Mouse (Mus musculus): ENCODE measurements around the gene Csnk1g1. TPM values are rescaled to one million over a fixed set of nuclear protein-coding genes. Genes with fewer than 3 reads are reported as not detected.
A peak's percentile ranks its signal among the peaks of the same experiment; 100 is the strongest.

The Csnk1g1 gene
- total RNA-seq, 2 experiments from 2014 or later: 41.6 to 44.0 TPM

DNA sequence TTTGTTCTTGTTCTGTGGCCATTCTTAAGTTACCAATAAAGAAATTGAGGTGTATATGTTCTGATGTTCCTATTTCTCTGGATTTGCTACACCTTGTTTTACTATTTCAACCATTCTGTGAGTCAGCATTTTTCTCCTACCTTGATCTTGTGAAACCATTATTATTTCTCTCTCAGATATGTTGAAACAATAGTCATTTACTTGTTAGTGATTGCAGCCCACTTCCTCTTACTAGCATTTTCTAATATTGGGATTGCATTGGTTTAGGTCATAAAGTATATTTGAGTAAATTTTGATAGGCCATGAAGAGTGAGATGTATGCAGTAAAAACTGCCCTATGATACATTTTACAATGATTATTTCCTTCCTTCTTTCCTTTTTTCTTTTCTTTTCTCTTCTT lies 19.7 kb downstream of the Csnk1g1 start:
- Histone ChIP-seq H3K27ac (no peak overlapping the region), H3K4me3 (no peak overlapping the region)
- no peak for DNase-seq (ENCODE audit: low spot score in 2 of 2)
- no peak for TF ChIP-seq CTCF (conservative IDR thresholded peaks at IDR 0.05)

DNA sequence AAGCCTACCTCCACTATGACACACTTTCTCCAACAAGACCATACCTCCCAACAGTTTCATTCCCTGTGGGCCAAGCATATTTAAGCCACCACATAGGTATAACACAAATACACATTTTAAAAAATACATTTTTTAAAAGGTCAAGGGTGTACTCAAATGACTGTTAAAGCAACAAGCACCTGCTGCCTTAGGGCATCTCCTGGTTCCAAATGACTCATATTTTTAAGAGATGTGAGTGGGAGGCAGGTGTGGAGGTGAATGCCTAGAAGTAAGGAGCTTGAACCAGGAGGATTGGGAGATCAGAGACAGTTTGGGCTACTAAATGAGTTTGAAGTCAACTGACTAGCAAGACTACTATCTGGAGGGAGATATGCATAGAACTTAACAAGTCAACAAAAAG lies 21.1 kb downstream of the Csnk1g1 start:
- no peak for DNase-seq (ENCODE audit: low spot score in 2 of 2)
- no peak for TF ChIP-seq CTCF (conservative IDR thresholded peaks at IDR 0.05)

DNA sequence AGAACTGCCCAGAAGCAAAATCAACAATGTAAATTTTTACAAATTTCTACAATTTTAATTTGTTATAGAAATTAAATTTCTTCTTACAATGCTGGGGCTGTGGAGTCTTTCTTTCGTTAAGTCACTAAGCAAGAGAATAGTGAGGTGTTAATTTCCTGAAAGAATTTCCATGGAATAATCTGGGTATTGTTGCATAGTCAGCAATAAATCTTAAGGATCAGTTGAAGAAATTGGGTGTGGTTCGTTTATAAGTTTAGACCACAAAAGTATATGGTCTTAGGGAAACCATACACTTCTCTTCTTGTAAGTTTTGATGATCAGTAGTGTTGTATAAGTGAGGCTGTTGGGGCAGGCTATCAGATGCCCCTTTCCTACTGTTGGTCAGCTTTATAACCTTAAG lies 28.8 kb downstream of the Csnk1g1 start:
- TF ChIP-seq CTCF (conservative IDR thresholded peaks at IDR 0.05): no peak
- Histone ChIP-seq H3K4me3 (no peak overlapping the region), H3K27ac (no peak overlapping the region)
- DNase-seq (ENCODE audit: low spot score in 2 of 2): no peak

More for the DNA sequence above, 21.1 kb downstream of the Csnk1g1 start:
- no peak overlapping the region for H3K27ac ChIP-seq
- no peak overlapping the region for H3K4me3 ChIP-seq

DNA sequence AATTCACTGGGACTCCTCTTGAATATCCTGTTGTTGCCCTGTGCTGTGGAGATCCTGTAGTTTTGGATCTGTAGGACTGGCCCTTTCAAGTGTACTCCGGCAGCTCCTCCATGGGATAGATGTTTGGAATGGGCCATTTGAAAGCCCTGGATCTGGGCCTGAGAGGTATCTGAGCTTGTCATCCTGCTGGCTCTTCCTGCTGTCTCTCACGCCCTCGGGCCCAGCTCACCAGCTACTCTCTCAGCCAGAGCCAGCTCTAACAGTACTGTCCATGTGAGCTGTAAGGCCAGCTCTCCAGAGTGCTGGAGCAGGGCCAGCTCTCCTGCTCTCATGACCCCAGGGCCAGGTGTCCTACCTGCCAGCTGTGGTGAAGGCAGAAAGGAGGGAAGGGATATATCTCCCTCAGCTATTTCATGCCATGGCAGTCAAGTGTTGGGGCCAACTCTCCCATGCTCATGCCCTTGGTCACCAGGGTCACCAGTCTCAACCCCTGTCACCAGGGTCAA lies 42.4 kb downstream of the Csnk1g1 start:
- DNase-seq (ENCODE audit: low spot score in 2 of 2): no peak
- Histone ChIP-seq H3K4me3 (no peak overlapping the region), H3K27ac (no peak overlapping the region)
- no peak for TF ChIP-seq CTCF (conservative IDR thresholded peaks at IDR 0.05)

DNA sequence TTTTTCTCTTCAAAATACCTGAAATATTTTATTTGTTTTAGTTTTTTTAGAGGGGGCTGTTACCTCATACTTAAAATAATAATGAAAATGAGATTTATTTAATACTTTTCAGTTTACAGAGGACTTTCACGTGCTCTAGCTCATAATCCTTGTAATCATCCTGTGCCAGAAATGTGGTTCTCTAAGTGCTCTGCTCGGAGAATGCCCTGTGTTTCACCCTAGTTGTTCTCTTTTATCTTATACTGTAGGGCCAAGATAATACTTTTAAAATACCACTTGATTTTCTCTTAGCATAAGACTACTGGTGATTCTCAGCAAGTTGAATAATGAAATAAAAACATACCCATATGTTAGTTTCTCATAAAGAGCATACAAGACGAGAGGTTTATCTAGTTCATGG lies 61.3 kb downstream of the Csnk1g1 start:
- no peak for TF ChIP-seq CTCF (conservative IDR thresholded peaks at IDR 0.05)
- Histone ChIP-seq H3K27ac (no peak overlapping the region), H3K4me3 (no peak overlapping the region)
- DNase-seq (ENCODE audit: low spot score in 2 of 2): no peak

DNA sequence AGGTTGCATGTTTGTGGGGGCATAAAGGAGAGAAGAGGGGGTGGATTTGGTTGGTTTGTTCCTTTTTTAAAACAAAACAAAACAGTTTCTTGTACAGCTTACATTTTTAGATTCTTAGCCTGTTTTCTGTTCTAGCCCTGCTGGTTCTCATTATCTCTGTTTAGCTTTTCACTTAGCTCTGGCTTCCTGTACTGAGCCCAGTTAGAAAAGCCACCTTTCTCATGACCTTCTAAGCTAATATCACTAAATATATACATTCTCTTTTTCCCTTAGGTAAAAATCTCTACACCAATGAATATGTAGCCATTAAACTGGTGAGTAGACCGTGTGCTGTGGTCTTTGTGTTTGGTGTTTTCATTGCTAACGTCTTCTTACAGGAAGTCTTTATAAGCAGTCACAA lies 64.5 kb downstream of the Csnk1g1 start:
- TF ChIP-seq CTCF (conservative IDR thresholded peaks at IDR 0.05): no peak
- H3K4me3 ChIP-seq: no peak overlapping the region
- DNase-seq (ENCODE audit: low spot score in 2 of 2): no peak
- H3K27ac ChIP-seq: peak overlapping the region; percentile 49

DNA sequence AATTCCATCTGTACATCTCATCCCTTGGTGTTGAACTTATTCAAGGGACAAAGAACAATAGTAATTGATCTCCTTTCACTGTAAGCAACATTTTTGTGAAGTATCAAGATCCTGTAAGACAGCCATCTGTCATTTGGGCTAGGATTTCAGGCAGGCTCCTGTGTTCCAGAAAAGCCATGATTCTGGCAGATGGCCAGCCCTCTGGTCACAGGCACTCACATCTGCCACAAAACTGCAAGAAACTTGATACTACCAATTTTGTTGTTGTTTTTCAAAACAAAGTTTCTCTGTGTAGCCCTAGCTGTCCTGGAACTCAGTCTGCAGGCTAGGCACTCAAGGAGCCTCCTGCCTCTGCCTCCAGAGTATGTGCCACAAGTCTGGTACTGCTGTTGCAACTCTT lies 67.2 kb downstream of the Csnk1g1 start:
- no peak overlapping the region for H3K4me3 ChIP-seq
- no peak overlapping the region for H3K27ac ChIP-seq
- DNase-seq (ENCODE audit: low spot score in 2 of 2): peak; percentile 6 to 41
- TF ChIP-seq CTCF (conservative IDR thresholded peaks at IDR 0.05): no peak

DNA sequence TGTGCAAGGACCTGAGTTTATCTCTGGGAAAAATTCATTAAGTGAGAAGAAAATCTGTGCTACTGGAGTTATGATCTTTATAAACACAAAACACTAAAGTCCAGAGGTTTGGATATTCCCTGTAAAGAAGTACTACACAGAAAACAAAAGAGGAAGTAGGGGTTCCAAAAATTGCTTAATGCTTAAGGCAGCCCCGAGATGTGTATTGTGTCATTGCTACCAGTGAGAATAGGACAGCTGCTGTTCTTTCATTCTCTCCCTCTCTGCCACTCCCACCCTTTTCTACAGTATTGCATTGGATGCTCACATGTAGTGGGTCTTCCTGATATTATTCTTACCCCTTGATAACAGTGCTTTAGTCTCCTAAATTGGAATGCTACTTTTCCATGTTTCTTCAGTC lies 74.1 kb downstream of the Csnk1g1 start:
- H3K4me3 ChIP-seq: no peak overlapping the region
- TF ChIP-seq CTCF (conservative IDR thresholded peaks at IDR 0.05): no peak
- DNase-seq (ENCODE audit: low spot score in 2 of 2): no peak
- H3K27ac ChIP-seq: no peak overlapping the region

DNA sequence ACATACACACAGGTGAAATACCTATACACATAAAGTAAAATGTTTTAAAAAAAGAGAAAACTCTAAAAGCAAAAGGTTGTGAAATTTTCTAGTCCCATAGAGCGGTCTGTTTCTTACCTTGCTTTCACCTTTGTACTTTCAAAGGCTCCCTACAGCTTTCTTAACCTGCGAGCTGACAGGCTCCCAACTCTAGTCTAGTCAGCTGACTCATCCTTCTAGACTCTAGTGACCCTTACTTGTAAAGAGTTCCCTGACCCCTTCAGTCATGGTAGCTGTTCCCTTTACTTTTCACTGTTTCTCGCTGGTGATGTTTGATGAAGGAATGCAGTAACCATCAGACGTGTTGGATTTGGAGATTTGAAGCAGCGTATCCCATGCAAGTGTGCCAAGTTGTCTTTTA lies 78.3 kb downstream of the Csnk1g1 start:
- H3K27ac ChIP-seq: no peak overlapping the region
- TF ChIP-seq CTCF (conservative IDR thresholded peaks at IDR 0.05): no peak
- DNase-seq (ENCODE audit: low spot score in 2 of 2): no peak
- no peak overlapping the region for H3K4me3 ChIP-seq

DNA sequence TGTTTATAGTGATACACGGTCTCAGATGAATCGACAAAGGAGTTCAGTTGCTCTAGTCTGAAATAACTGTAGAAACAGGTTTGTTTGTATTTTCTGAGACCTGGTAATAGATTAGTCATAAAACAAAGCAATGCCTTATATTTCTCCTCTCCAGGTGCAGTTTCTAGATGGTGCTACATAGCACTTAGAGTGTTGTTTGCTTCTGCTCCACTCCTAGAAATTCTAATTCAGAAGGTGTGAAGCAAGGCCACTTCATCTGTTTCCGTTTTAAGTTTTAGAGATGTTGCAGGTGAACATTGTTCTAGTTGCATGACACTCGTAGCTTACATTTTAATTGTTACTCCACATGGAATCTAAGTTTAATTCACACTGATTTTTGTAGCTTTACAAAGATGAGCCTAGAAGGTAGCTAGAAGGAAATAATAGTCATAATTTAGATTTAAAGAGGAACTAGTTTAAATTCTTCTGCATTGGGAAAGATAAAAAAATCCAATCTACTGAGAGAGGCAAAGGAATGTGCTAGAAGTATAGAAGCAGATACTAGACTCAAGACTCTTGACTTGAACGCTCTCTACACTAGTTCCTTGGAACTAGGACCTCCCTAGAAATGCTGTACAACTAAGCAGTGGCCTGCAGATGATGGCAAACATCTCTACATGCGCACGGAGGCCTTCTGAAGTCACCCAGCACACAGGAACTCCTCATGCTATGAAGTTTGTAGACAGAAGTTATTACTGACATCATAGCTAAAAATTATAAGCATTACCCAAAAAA lies 87.1 kb downstream of the Csnk1g1 start:
- TF ChIP-seq CTCF (conservative IDR thresholded peaks at IDR 0.05): no peak
- DNase-seq (ENCODE audit: low spot score in 2 of 2): no peak
- H3K4me3 ChIP-seq: no peak overlapping the region
- H3K27ac ChIP-seq: no peak overlapping the region

DNA sequence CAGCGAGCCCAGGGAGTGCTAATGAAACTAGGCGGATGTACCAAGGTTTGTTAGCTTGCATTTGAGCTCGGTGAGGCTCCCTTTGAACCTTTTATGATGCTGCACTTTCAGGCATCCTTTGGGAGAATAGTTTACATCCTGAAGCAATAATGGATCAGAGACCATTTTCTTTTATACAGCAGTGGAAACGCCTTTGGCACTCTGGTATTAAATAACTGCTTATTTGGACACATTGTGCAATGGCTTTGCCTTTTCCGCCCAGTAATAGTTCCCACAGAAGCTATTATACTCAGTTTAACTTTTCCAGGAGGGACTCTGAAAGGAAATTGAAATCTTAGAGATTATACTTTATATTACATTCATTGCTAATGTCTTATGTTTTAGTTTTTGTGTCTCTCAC lies 90.2 kb downstream of the Csnk1g1 start:
- TF ChIP-seq CTCF (conservative IDR thresholded peaks at IDR 0.05): no peak
- H3K27ac ChIP-seq: no peak overlapping the region
- no peak for DNase-seq (ENCODE audit: low spot score in 2 of 2)
- H3K4me3 ChIP-seq: no peak overlapping the region

DNA sequence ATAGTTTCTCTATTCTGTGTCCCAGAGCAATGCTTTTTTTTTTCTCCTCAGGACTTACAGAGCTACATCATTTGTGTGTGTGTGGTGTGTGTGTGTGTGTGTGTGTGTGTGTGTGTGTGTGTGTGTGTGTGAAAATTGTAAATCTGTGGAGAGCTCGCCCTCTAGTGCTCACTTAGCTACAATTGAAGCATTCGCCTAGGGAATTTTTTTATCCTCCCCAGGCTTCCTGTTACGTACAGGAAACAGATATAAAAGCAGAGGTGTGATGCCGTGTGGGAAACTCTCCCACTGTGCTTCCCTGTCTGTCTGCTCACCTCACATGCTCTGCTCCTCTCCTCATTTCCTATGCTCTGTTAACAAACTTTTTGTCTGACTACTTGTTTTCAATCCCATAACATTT lies 95.7 kb downstream of the Csnk1g1 start:
- peak; percentile 41 to 55 for DNase-seq (ENCODE audit: low spot score in 2 of 2)
- Histone ChIP-seq H3K4me3 (peak overlapping the region; percentile 31; the same call in 1 of the 2 replicates), H3K27ac (no peak overlapping the region)
- TF ChIP-seq CTCF (conservative IDR thresholded peaks at IDR 0.05): peak; percentile 64

DNA sequence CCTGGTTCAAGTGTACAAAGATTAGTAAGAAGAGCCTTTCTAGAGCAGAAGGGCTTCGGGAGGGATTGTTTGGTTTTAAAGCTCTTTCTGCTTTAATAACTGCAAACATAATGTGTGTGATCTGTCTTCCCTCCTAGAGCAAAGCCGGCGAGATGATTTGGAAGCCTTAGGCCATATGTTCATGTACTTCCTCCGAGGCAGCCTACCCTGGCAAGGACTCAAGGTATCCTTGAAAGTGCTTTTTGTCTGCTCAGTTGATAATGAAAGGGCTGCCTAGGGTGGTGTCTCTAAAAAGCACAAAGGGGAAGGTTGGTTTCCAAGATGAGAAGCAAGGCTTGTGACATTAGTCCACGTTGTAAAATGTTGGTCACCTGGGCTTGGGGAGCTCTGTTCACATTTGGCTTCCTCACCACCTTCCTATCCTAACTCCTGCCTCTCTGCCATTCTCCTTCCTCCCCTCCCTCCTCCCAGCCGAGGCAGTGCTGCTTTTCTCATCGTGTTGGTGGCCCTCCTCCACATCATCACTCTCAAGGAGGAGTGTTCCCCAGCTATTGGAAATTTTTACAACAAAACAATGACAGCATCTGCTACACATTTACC lies 99.0 kb downstream of the Csnk1g1 start:
- Histone ChIP-seq H3K27ac (peak overlapping the region; percentile 14; the same call in 1 of the 2 replicates), H3K4me3 (no peak overlapping the region)
- peak; percentile 40 to 63 for DNase-seq (ENCODE audit: low spot score in 2 of 2)
- no peak for TF ChIP-seq CTCF (conservative IDR thresholded peaks at IDR 0.05)

DNA sequence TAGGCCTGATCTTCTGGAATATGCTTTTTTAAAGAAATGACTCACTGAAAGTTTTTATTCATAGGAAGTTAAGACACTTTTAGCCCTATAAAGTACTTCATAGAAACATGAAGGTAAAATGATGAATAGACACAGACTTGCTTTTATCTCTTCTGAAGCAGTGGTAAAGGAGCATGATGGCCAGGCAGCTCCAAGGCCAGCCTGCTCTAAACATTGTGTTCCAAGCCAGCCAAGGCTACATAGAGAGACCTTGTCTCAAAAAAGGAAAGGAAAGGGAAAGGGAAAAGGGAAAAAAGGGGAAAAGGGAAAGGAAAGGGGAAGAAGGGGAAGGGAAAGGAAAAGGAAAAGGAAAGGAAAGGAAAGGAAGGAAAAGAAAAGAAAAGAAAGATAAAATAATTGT lies 111.9 kb downstream of the Csnk1g1 start:
- DNase-seq (ENCODE audit: low spot score in 2 of 2): no peak

More for the DNA sequence above, 111.9 kb downstream of the Csnk1g1 start:
- no peak for TF ChIP-seq CTCF (conservative IDR thresholded peaks at IDR 0.05)
- H3K27ac ChIP-seq: no peak overlapping the region
- no peak overlapping the region for H3K4me3 ChIP-seq

Measured in layer of hippocampus, adult 2 months (tissue).